In the genomic region with DNA sequence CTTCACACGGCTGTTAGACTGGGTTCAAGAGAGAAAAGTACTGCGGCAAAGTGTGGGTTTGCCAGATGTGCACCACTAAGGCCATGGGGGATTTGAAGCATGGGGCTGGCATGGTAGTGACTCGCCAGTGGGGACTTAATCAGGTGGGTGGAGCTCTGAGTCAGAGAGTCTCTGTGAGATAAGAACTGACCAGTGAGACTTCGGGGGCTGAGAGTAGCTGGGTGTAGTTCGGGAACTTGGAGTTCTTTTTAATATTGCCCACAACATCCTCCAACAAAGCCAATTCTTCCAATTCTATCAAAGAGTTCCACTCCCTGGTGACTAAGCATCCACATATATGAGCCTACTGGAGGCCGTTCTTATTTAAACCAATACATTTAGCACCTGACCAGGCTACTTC, we compare ENCODE assay signal across 12 mouse cellular contexts.
"Had no signal": no experiment of that assay in that cellular context is flagged by ENCODE, and none has a peak within 500 bp of the region (broad histone marks: within the 10 kb centered on the region; RNA-seq: fewer than 3 reads in every experiment).

No protein-coding gene starts in this region.

- H3K27ac ChIP-seq: kidney, postnatal 0 days; liver, embryonic 12.5 days; midbrain, embryonic 12.5 days had no signal

- H3K9ac ChIP-seq: liver, embryonic 12.5 days; lung, embryonic 14.5 days; midbrain, embryonic 12.5 days had no signal

- H3K36me3 ChIP-seq: liver, embryonic 12.5 days; midbrain, embryonic 12.5 days had no signal

- H3K9me3 ChIP-seq: liver, embryonic 12.5 days; midbrain, embryonic 12.5 days had no signal

- H3K4me3 ChIP-seq: liver, embryonic 12.5 days; megakaryocyte, embryonic 14.5 days; midbrain, embryonic 12.5 days had no signal

- H3K4me1 ChIP-seq: megakaryocyte, embryonic 14.5 days; midbrain, embryonic 12.5 days had no signal

- ATAC-seq: liver, embryonic 12.5 days; midbrain, embryonic 16.5 days had no signal

- DNase-seq: kidney, adult 8-10 months; kidney, postnatal 36 days; left cerebral cortex, postnatal 4 days; lung, embryonic 14.5 days; lung, postnatal 10 days; lung, postnatal 4 days; thymus, postnatal 36 days had no signal

- H3K27me3 ChIP-seq: midbrain, embryonic 12.5 days had no signal

- H3K4me2 ChIP-seq: liver, embryonic 12.5 days; lung, embryonic 14.5 days; midbrain, embryonic 12.5 days had no signal
